Mouse (Mus musculus): ENCODE measurements around the gene Tmem218.

GRCm38 (mm10) chr9:37225581-37225980 is 17.6 kb downstream of the Tmem218 start:
- TF ChIP-seq POLR2A (IDR thresholded peaks at IDR 0.05; ENCODE audit: control insufficient read depth, low read depth, low read length) = no peak
- TF ChIP-seq CTCF (IDR thresholded peaks at IDR 0.05; ENCODE audit: control insufficient read depth, insufficient read depth, insufficient replicate concordance, low read depth, low read length) = no peak
